Mouse (Mus musculus): ENCODE results near the gene Olfr1425. TPM values are rescaled to one million over a fixed set of nuclear protein-coding genes. Genes with fewer than 3 reads are reported as not detected.
"Not testable (repeated sequence)": the region's sequence is repeated elsewhere in the genome, so short reads cannot be mapped to it uniquely, and the experiment has no call there.

The Olfr1425 gene
- polyA plus RNA-seq (2012; ENCODE audit: insufficient read depth, insufficient read length, low replicate concordance, missing spikeins), result not detected in 2 replicates

DNA sequence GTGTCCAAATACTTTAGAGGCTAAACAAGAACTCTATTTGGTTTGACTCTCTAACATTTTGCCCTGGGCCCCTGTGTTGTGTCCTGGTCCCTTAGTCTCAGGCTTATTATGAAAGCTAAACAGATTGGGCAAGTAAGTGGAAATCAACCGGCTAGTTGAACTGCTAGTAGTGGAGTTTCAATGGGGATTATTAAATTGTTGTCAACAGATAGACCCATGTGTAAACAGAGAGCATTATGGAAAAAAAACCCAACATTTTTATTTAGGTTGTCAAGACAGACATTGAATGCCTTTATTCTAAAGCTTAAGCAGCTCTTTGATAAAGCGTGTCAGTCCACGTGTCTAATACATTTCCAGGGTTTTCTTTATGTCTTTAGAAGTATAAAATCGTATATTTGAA, at the start of gene Olfr1425:
TSS of gene Olfr1425 (minus strand) at position 101 of the 400 bp plus-strand sequence.
- H3K4me3 ChIP-seq (ENCODE audit: insufficient read depth, low read depth, low read length); H3K4me1 ChIP-seq (ENCODE audit: control insufficient read depth, insufficient read depth, low read length); H3K27ac ChIP-seq (ENCODE audit: insufficient read depth, low read depth, low read length): not testable (repeated sequence)
- WGBS, result 74% methylated on average over 4 of the region's 4 CpGs

DNA sequence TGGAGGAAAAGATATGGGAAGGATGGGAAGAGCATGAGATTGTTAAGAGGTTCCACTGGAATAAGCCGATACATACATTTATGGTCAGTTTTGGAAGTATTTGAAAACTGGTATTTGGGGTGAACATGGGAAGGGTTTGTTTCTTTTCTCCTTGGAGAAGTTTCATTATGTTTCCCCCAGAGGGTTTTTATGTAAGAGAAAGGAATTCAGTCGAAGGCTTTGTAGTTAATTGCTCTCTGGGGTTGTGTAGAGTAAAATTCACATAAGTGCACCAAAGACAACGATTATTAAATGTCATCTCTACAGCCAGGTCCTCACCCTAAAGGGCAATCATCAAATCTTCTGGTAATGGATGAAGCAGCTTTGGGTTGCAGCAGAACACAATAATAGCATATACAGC, 45.6 kb upstream of the Olfr1425 start, which contains the start of gene Olfr76:
TSS of gene Olfr76 (minus strand) at position 101 of the 400 bp plus-strand sequence.
- no peaks in the 10 kb centered on the region for H3K4me1 ChIP-seq (ENCODE audit: control insufficient read depth, insufficient read depth, low read length)
- no peak within 1 kb of the TSS for H3K4me3 ChIP-seq (ENCODE audit: insufficient read depth, low read depth, low read length)
- TF ChIP-seq CTCF (IDR thresholded peaks at IDR 0.05; ENCODE audit: insufficient read depth, low read depth, low read length) (no peak), POLR2A (IDR thresholded peaks at IDR 0.05; ENCODE audit: insufficient read depth, low read depth, low read length) (no peak)
- 71% methylated on average over 3 of the region's 3 CpGs for WGBS
- no peak within 1 kb of the TSS for H3K27ac ChIP-seq (ENCODE audit: insufficient read depth, low read depth, low read length)

- 89% methylated on average over 3 of the region's 3 CpGs for WGBS
- Histone ChIP-seq H3K4me3 (ENCODE audit: insufficient read depth, low read depth, low read length) (no peak overlapping the region), H3K27ac (ENCODE audit: insufficient read depth, low read depth, low read length) (no peak overlapping the region), H3K4me1 (ENCODE audit: control insufficient read depth, insufficient read depth, low read length) (no peaks in the 10 kb centered on the region)
- TF ChIP-seq CTCF (IDR thresholded peaks at IDR 0.05; ENCODE audit: insufficient read depth, low read depth, low read length) (no peak), POLR2A (IDR thresholded peaks at IDR 0.05; ENCODE audit: insufficient read depth, low read depth, low read length) (no peak)
Measured at GRCm38 (mm10) chr19:12116464-12116863, 38.9 kb upstream of the Olfr1425 start.

GRCm38 (mm10) chr19:12115797-12116196, 38.3 kb upstream of the Olfr1425 start, which contains the start of gene Olfr1428:
Gene Olfr1428, minus strand, starts transcription at chr19:12115897.
- no peak within 1 kb of the TSS for H3K27ac ChIP-seq (ENCODE audit: insufficient read depth, low read depth, low read length)
- no peak within 1 kb of the TSS for H3K4me3 ChIP-seq (ENCODE audit: insufficient read depth, low read depth, low read length)
- WGBS, result 72% methylated on average over 1 of the region's 1 CpGs
- no peak for TF ChIP-seq CTCF (IDR thresholded peaks at IDR 0.05; ENCODE audit: insufficient read depth, low read depth, low read length)
- TF ChIP-seq POLR2A (IDR thresholded peaks at IDR 0.05; ENCODE audit: insufficient read depth, low read depth, low read length), result no peak
- H3K4me1 ChIP-seq (ENCODE audit: control insufficient read depth, insufficient read depth, low read length), result no peaks in the 10 kb centered on the region

DNA sequence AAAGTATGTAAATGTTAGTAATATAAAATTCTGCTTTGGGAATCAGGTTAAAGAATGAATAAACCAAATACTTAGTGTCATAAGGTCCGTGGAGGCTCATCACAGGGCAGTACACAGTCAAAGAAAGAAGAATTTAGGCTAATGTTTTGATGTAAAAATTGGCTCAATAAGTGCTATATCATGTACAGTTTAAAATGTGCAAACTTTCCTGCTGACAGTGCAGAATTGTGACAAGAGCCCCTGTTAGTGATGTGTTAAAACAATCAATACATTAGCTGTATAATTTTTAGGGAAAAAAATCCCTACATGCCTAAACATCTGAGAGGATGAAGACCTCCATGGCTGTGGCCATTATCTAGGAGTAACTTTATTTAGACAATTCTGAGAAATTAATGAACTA, 36.3 kb upstream of the Olfr1425 start:
- WGBS, result 61% methylated on average over 1 of the region's 1 CpGs
- no peak for TF ChIP-seq POLR2A (IDR thresholded peaks at IDR 0.05; ENCODE audit: insufficient read depth, low read depth, low read length)
- no peak for TF ChIP-seq CTCF (IDR thresholded peaks at IDR 0.05; ENCODE audit: insufficient read depth, low read depth, low read length)
- Histone ChIP-seq H3K27ac (ENCODE audit: insufficient read depth, low read depth, low read length) (no peak overlapping the region), H3K4me1 (ENCODE audit: control insufficient read depth, insufficient read depth, low read length) (no peaks in the 10 kb centered on the region), H3K4me3 (ENCODE audit: insufficient read depth, low read depth, low read length) (no peak overlapping the region)

- Histone ChIP-seq H3K4me1 (ENCODE audit: control insufficient read depth, insufficient read depth, low read length) (no peaks in the 10 kb centered on the region), H3K4me3 (ENCODE audit: insufficient read depth, low read depth, low read length) (no peak overlapping the region), H3K27ac (ENCODE audit: insufficient read depth, low read depth, low read length) (no peak overlapping the region)
- 59% methylated on average over 1 of the region's 1 CpGs for WGBS
- TF ChIP-seq POLR2A (IDR thresholded peaks at IDR 0.05; ENCODE audit: insufficient read depth, low read depth, low read length) (no peak), CTCF (IDR thresholded peaks at IDR 0.05; ENCODE audit: insufficient read depth, low read depth, low read length) (no peak)
Measured at GRCm38 (mm10) chr19:12104541-12104940, 27.0 kb upstream of the Olfr1425 start.

DNA sequence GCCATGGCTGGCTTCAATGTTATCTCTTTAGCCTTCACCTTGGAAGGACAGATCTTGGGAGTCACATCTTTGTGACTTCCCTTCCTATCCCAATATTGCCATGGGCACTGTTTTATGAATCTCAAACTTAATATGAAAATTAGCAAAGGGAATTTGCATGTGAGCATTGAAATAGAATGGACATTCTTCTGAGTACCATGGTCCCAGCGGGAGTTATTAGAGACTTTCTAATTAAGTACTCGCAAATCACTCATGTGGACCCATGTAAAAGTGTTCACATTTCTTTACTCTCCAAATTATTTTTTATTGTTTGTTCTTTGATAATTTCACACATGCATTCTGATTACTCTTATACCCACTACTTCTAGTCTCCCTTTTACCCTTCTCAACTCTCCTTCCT, 25.7 kb upstream of the Olfr1425 start, which contains the start of gene Olfr1427:
TSS of gene Olfr1427 (minus strand) at position 101 of the 400 bp plus-strand sequence.
- Histone ChIP-seq H3K27ac (ENCODE audit: insufficient read depth, low read depth, low read length) (no peak within 1 kb of the TSS), H3K4me1 (ENCODE audit: control insufficient read depth, insufficient read depth, low read length) (no peaks in the 10 kb centered on the region), H3K4me3 (ENCODE audit: insufficient read depth, low read depth, low read length) (no peak within 1 kb of the TSS)
- no peak for TF ChIP-seq CTCF (IDR thresholded peaks at IDR 0.05; ENCODE audit: insufficient read depth, low read depth, low read length)
- TF ChIP-seq POLR2A (IDR thresholded peaks at IDR 0.05; ENCODE audit: insufficient read depth, low read depth, low read length), result no peak
- 97% methylated on average over 2 of the region's 2 CpGs for WGBS

DNA sequence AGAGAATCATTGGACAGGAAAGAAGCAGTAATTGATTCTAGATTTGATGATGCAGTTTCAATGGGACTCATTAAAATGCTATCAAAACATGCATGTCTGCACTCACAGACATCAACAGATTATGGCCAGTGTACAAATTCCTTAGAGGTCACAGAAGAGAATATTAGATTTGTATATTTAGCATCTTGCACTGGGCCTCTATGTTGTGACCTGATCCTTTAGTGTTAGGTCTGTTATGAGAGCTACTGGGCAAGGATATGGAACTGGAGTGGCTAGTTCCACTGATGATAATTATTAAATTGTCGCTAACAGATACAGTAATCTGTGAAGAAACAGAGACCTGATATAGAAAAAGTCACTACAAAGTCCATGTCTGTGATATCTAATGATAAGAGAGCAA, 14.4 kb upstream of the Olfr1425 start, which contains the start of gene Olfr1426:
TSS of gene Olfr1426 (minus strand) at position 101 of the 400 bp plus-strand sequence.
- no peak within 1 kb of the TSS for H3K4me3 ChIP-seq (ENCODE audit: insufficient read depth, low read depth, low read length)
- TF ChIP-seq CTCF (IDR thresholded peaks at IDR 0.05; ENCODE audit: insufficient read depth, low read depth, low read length), result no peak
- TF ChIP-seq POLR2A (IDR thresholded peaks at IDR 0.05; ENCODE audit: insufficient read depth, low read depth, low read length), result no peak
- no peak within 1 kb of the TSS for H3K27ac ChIP-seq (ENCODE audit: insufficient read depth, low read depth, low read length)
- H3K4me1 ChIP-seq (ENCODE audit: control insufficient read depth, insufficient read depth, low read length), result no peaks in the 10 kb centered on the region
- WGBS, result 92% methylated on average over 1 of the region's 1 CpGs

- not testable (repeated sequence) for H3K4me1 ChIP-seq (ENCODE audit: control insufficient read depth, insufficient read depth, low read length); H3K27ac ChIP-seq (ENCODE audit: insufficient read depth, low read depth, low read length); H3K4me3 ChIP-seq (ENCODE audit: insufficient read depth, low read depth, low read length)
- WGBS, result 83% methylated on average over 1 of the region's 1 CpGs
Measured at GRCm38 (mm10) chr19:12069546-12069945, 8.0 kb downstream of the Olfr1425 start.

DNA sequence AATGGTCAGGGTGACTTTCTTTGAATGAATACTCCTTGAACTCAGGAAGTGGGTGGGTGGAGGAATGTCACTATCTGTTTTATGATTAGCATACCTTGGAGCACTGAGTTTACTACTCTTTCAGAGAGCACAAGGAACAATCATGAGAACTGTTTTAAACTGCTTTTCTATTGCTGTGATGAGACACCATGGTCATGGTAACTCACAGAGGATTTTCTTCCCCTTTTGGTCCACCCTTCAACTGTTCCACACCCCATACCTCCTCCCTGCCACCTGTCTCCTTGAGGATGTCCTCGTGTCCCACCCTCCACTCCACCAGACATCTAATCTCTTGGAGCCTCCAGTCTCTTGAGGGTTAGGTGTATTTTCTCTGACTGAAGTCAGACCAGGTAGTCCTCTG, 9.7 kb downstream of the Olfr1425 start:
- H3K4me3 ChIP-seq (ENCODE audit: insufficient read depth, low read depth, low read length); H3K27ac ChIP-seq (ENCODE audit: insufficient read depth, low read depth, low read length); H3K4me1 ChIP-seq (ENCODE audit: control insufficient read depth, insufficient read depth, low read length): not testable (repeated sequence)
- WGBS, result 67% methylated on average over 1 of the region's 1 CpGs

- H3K4me1 ChIP-seq (ENCODE audit: control insufficient read depth, insufficient read depth, low read length); H3K4me3 ChIP-seq (ENCODE audit: insufficient read depth, low read depth, low read length); H3K27ac ChIP-seq (ENCODE audit: insufficient read depth, low read depth, low read length): not testable (repeated sequence)
- 82% methylated on average over 1 of the region's 1 CpGs for WGBS
Measured at GRCm38 (mm10) chr19:12062582-12062981, 14.9 kb downstream of the Olfr1425 start, which contains the start of gene Olfr1424. Gene Olfr1424, minus strand, starts transcription at chr19:12062682.
